Mouse (Mus musculus) right cerebral cortex, postnatal 10 days (tissue): ENCODE data around the gene Prkar2b.

Source experiments
- DNase-seq, 2 experiments: peaks; one replicate each; pipeline ENCODE4 v3.0.0; 2021; ENCODE audit warnings: low spot score in 2 of 2

The Prkar2b gene

GRCm38 (mm10) chr12:32009985-32010369, 51.1 kb downstream of the Prkar2b start:
- peak in 1 of 2 experiments; percentile 4 for DNase-seq

- DNase-seq, result peak in 1 of 2 experiments; percentile 13
Observed at GRCm38 (mm10) chr12:32009267-32009984, 51.7 kb downstream of the Prkar2b start.

GRCm38 (mm10) chr12:32008728-32009127, 52.4 kb downstream of the Prkar2b start:
- DNase-seq, result peak in 1 of 2 experiments; percentile 18

GRCm38 (mm10) chr12:32007646-32008045, 53.5 kb downstream of the Prkar2b start:
- peak in 1 of 2 experiments; percentile 12 for DNase-seq

GRCm38 (mm10) chr12:32007040-32007439, 54.1 kb downstream of the Prkar2b start:
- DNase-seq, result peak in 1 of 2 experiments; percentile 12

GRCm38 (mm10) chr12:32006391-32006929, 54.6 kb downstream of the Prkar2b start:
- peak in 1 of 2 experiments; percentile 14 for DNase-seq

- no peak for DNase-seq
Observed at GRCm38 (mm10) chr12:32000464-32000863, 60.6 kb downstream of the Prkar2b start.

- DNase-seq, result no peak
Observed at GRCm38 (mm10) chr12:31998706-31999105, 62.4 kb downstream of the Prkar2b start.

GRCm38 (mm10) chr12:31997328-31997878, 63.7 kb downstream of the Prkar2b start:
- no peak for DNase-seq

- DNase-seq, result no peak
Observed at GRCm38 (mm10) chr12:31996877-31997276, 64.2 kb downstream of the Prkar2b start.

- no peak for DNase-seq
Observed at GRCm38 (mm10) chr12:31990575-31990974, 70.5 kb downstream of the Prkar2b start.

- DNase-seq, result no peak
Observed at GRCm38 (mm10) chr12:31989726-31990125, 71.4 kb downstream of the Prkar2b start.

GRCm38 (mm10) chr12:31986463-31986862, 74.6 kb downstream of the Prkar2b start:
- DNase-seq, result no peak

GRCm38 (mm10) chr12:31985738-31986137, 75.4 kb downstream of the Prkar2b start:
- DNase-seq, result no peak

- no peak for DNase-seq
Observed at GRCm38 (mm10) chr12:31984664-31985063, 76.4 kb downstream of the Prkar2b start.

- DNase-seq, result no peak
Observed at GRCm38 (mm10) chr12:31984206-31984605, 76.9 kb downstream of the Prkar2b start.

GRCm38 (mm10) chr12:31983769-31984168, 77.3 kb downstream of the Prkar2b start:
- DNase-seq, result no peak

- peak; percentile 52 to 57 for DNase-seq
Observed at GRCm38 (mm10) chr12:31983238-31983637, 77.9 kb downstream of the Prkar2b start.

GRCm38 (mm10) chr12:31977613-31978195, 83.4 kb downstream of the Prkar2b start:
- DNase-seq, result no peak

GRCm38 (mm10) chr12:31976544-31976943, 84.6 kb downstream of the Prkar2b start:
- DNase-seq, result peak in 1 of 2 experiments; percentile 52

- peak; percentile 55 to 69 for DNase-seq
Observed at GRCm38 (mm10) chr12:31973473-31974172, 87.5 kb downstream of the Prkar2b start.

- no peak for DNase-seq
Observed at GRCm38 (mm10) chr12:31971547-31971946, 89.5 kb downstream of the Prkar2b start.
